Mouse (Mus musculus) hindbrain, embryonic 11.5 days (tissue): Measurements from ENCODE around the gene Pycr1. TPM values are rescaled to one million over a fixed set of nuclear protein-coding genes. Genes with fewer than 3 reads are reported as not detected.

Experiments
- ATAC-seq: fragments of 200-750 bp; cut with Nextera tagmentation; 2 replicates; pipeline ENCODE4 v1.8.0; 2017; ENCODE audit warnings: mild to moderate bottlenecking, moderate TSS enrichment, moderate library complexity; ENCODE audit not compliant: low FRiP score
- DNase-seq: peaks from one replicate; pipeline ENCODE4 v3.0.0-alpha.2; 2015; ENCODE audit warnings: low spot score
- H3K27ac ChIP-seq: fragments of 300-500 bp; sonication (generic); 2 replicates; pipeline ENCODE4 v1.5.1; 2014; ENCODE audit warnings: mild to moderate bottlenecking, low read depth, low read length
- H3K27me3 ChIP-seq: fragments of 300-500 bp; sonication (generic); 2 replicates; pipeline ENCODE4 v1.6.1; 2014; ENCODE audit warnings: mild to moderate bottlenecking, low read length, moderate library complexity, mixed read lengths; ENCODE audit not compliant: control insufficient read depth, insufficient read depth
- H3K36me3 ChIP-seq: fragments of 300-500 bp; sonication (generic); 2 replicates; pipeline ENCODE4 v1.6.1; 2014; ENCODE audit warnings: mild to moderate bottlenecking, low read length, moderate library complexity, mixed read lengths; ENCODE audit not compliant: control insufficient read depth, insufficient read depth
- H3K4me1 ChIP-seq: fragments of 300-500 bp; sonication (generic); replicated peaks from 2 replicates; pipeline ENCODE4 v1.6.1; 2014; ENCODE audit warnings: low read length, mixed read lengths; ENCODE audit not compliant: control insufficient read depth, insufficient read depth
- H3K4me2 ChIP-seq: fragments of 300-500 bp; sonication (generic); replicated peaks from 2 replicates; pipeline ENCODE4 v1.6.1; 2014; ENCODE audit warnings: mild to moderate bottlenecking, low read depth, low read length
- H3K4me3 ChIP-seq: fragments of 300-500 bp; sonication (generic); 2 replicates; pipeline ENCODE4 v1.5.1; 2014; ENCODE audit warnings: low read depth, low read length
- H3K9ac ChIP-seq: fragments of 300-500 bp; sonication (generic); 2 replicates; pipeline ENCODE4 v1.6.1; 2014; ENCODE audit warnings: low read depth, low read length
- H3K9me3 ChIP-seq: fragments of 300-500 bp; sonication (generic); 2 replicates; pipeline ENCODE4 v1.6.1; 2016; ENCODE audit warnings: low read length; ENCODE audit not compliant: control insufficient read depth
- WGBS: fragments of 180-500 bp; shearing (Covaris S2); extraction: QIAGEN DNeasy Blood & Tissue Kit; methylation state at CpG from one replicate; pipeline ENCODE4 v1.1.7; 2014; 5-methylcytosine and 5-hydroxymethylcytosine counted together
- polyA plus RNA-seq: library from polyadenylated mRNA; unstranded; fragments of >200 nt; fragmentation: Nextera tagmentation; extraction: Ambion mirVana; gene quantifications from 2 replicates; pipeline ENCODE4 v1.2.1, GENCODE M21; 2014

Pycr1 gene
- polyA plus RNA-seq, result 28.2 and 30.2 TPM in 2 replicates

GRCm38 (mm10) chr11:120643601-120643987 lies at the start of gene Pycr1:
TSS of gene Pycr1 (minus strand) at chr11:120643769.
- WGBS, result 0% methylated on average over 15 of the region's 15 CpGs

GRCm38 (mm10) chr11:120692471-120693011 lies 49.0 kb upstream of the Pycr1 start:
- no peak for ATAC-seq
- Histone ChIP-seq H3K27ac (no peak overlapping the region), H3K27me3 (no peaks in the 10 kb centered on the region), H3K4me2 (no peak overlapping the region), H3K4me1 (peaks cover 5% of the 10 kb centered on the region; the same call in 1 of the 2 replicates), H3K9ac (no peak overlapping the region), H3K4me3 (no peak overlapping the region), H3K9me3 (no peaks in the 10 kb centered on the region), H3K36me3 (peaks cover 9% of the 10 kb centered on the region; the same call in 1 of the 2 replicates)
- no peak for DNase-seq
- 94% methylated on average over 4 of the region's 4 CpGs for WGBS

More at GRCm38 (mm10) chr11:120643601-120643987, at the start of gene Pycr1:
- Histone ChIP-seq H3K9me3 (no peaks in the 10 kb centered on the region), H3K4me2 (peak within 1 kb of the TSS; percentile 89), H3K4me1 (peaks cover 3% of the 10 kb centered on the region), H3K9ac (peak within 1 kb of the TSS; percentile 71), H3K4me3 (peak within 1 kb of the TSS; percentile 47), H3K27ac (no peak within 1 kb of the TSS), H3K36me3 (no peaks in the 10 kb centered on the region), H3K27me3 (no peaks in the 10 kb centered on the region)
- peak; percentile 99 for ATAC-seq
- DNase-seq, result peak; percentile 90

- ATAC-seq (no peak), DNase-seq (no peak)
- Histone ChIP-seq H3K4me3 (no peak overlapping the region), H3K9ac (no peak overlapping the region), H3K27ac (no peak overlapping the region), H3K9me3 (no peaks in the 10 kb centered on the region), H3K4me1 (no peaks in the 10 kb centered on the region), H3K36me3 (peaks cover 8% of the 10 kb centered on the region; the same call in 1 of the 2 replicates), H3K27me3 (no peaks in the 10 kb centered on the region), H3K4me2 (no peak overlapping the region)
- WGBS, result 87% methylated on average over 3 of the region's 3 CpGs
These were observed 45.8 kb upstream of the Pycr1 start for GRCm38 (mm10) chr11:120689365-120689764.

- no peak overlapping the region for H3K4me2 ChIP-seq
- H3K4me3 ChIP-seq, result no peak overlapping the region
- H3K27me3 ChIP-seq, result no peaks in the 10 kb centered on the region
- ATAC-seq, result no peak
- H3K36me3 ChIP-seq, result peaks cover 8% of the 10 kb centered on the region
- H3K9me3 ChIP-seq, result no peaks in the 10 kb centered on the region
- no peak for DNase-seq
- H3K4me1 ChIP-seq, result no peaks in the 10 kb centered on the region
- no peak overlapping the region for H3K9ac ChIP-seq
- H3K27ac ChIP-seq, result no peak overlapping the region
- 64% methylated on average over 20 of the region's 20 CpGs for WGBS
These were observed 43.2 kb upstream of the Pycr1 start for GRCm38 (mm10) chr11:120686650-120687272.

- Histone ChIP-seq H3K9me3 (no peaks in the 10 kb centered on the region), H3K4me1 (no peaks in the 10 kb centered on the region), H3K27ac (no peak overlapping the region), H3K9ac (no peak overlapping the region), H3K4me3 (no peak overlapping the region), H3K36me3 (peaks cover 2% of the 10 kb centered on the region; the same call in 1 of the 2 replicates), H3K4me2 (no peak overlapping the region), H3K27me3 (no peaks in the 10 kb centered on the region)
- no peak for ATAC-seq
- DNase-seq, result no peak
- 93% methylated on average over 2 of the region's 2 CpGs for WGBS
These were observed 41.1 kb upstream of the Pycr1 start for GRCm38 (mm10) chr11:120684660-120685059.

GRCm38 (mm10) chr11:120684086-120684485 lies 40.5 kb upstream of the Pycr1 start:
- ATAC-seq (no peak), DNase-seq (no peak)
- H3K4me2 ChIP-seq, result no peak overlapping the region
- 89% methylated on average over 2 of the region's 2 CpGs for WGBS
- peaks cover 2% of the 10 kb centered on the region; the same call in 1 of the 2 replicates for H3K36me3 ChIP-seq
- no peaks in the 10 kb centered on the region for H3K9me3 ChIP-seq
- no peak overlapping the region for H3K4me3 ChIP-seq
- no peaks in the 10 kb centered on the region for H3K4me1 ChIP-seq
- no peak overlapping the region for H3K27ac ChIP-seq
- H3K9ac ChIP-seq, result no peak overlapping the region
- no peaks in the 10 kb centered on the region for H3K27me3 ChIP-seq

- DNase-seq (no peak), ATAC-seq (no peak)
- Histone ChIP-seq H3K4me1 (no peaks in the 10 kb centered on the region), H3K4me2 (no peak overlapping the region), H3K9me3 (no peaks in the 10 kb centered on the region), H3K4me3 (no peak overlapping the region), H3K9ac (no peak overlapping the region), H3K36me3 (peaks cover 4% of the 10 kb centered on the region; the same call in 1 of the 2 replicates), H3K27me3 (no peaks in the 10 kb centered on the region), H3K27ac (no peak overlapping the region)
- WGBS, result 89% methylated on average over 3 of the region's 3 CpGs
These were observed 40.0 kb upstream of the Pycr1 start for GRCm38 (mm10) chr11:120683536-120683935.

GRCm38 (mm10) chr11:120682683-120683082 lies 39.1 kb upstream of the Pycr1 start:
- H3K4me2 ChIP-seq, result no peak overlapping the region
- H3K27me3 ChIP-seq, result no peaks in the 10 kb centered on the region
- no peak overlapping the region for H3K27ac ChIP-seq
- no peak for ATAC-seq
- H3K4me3 ChIP-seq, result no peak overlapping the region
- 96% methylated on average over 5 of the region's 5 CpGs for WGBS
- H3K9ac ChIP-seq, result no peak overlapping the region
- no peaks in the 10 kb centered on the region for H3K9me3 ChIP-seq
- peaks cover 7% of the 10 kb centered on the region; the same call in 1 of the 2 replicates for H3K36me3 ChIP-seq
- no peaks in the 10 kb centered on the region for H3K4me1 ChIP-seq
- DNase-seq, result no peak

GRCm38 (mm10) chr11:120679909-120680308 lies 36.3 kb upstream of the Pycr1 start:
- Histone ChIP-seq H3K36me3 (peaks cover 4% of the 10 kb centered on the region; the same call in 1 of the 2 replicates), H3K4me1 (no peaks in the 10 kb centered on the region), H3K4me3 (no peak overlapping the region), H3K27me3 (no peaks in the 10 kb centered on the region), H3K27ac (no peak overlapping the region), H3K9me3 (no peaks in the 10 kb centered on the region), H3K9ac (no peak overlapping the region), H3K4me2 (no peak overlapping the region)
- DNase-seq, result no peak
- ATAC-seq, result no peak
- WGBS, result 80% methylated on average over 3 of the region's 3 CpGs
